Mouse (Mus musculus): ENCODE data around the gene Olfr1286.

The Olfr1286 gene

GRCm38 (mm10) chr2:111422931-111423330, at the start of gene Olfr1286:
Gene Olfr1286 (minus strand): TSS chr2:111423115.
- no peak for DNase-seq (ENCODE audit: low spot score)

GRCm38 (mm10) chr2:111448842-111449241, 25.9 kb upstream of the Olfr1286 start, which contains the start of gene Olfr1287:
Gene Olfr1287 (plus strand): TSS chr2:111449142.
- DNase-seq (ENCODE audit: low spot score), result no peak

GRCm38 (mm10) chr2:111375222-111375621, 47.7 kb downstream of the Olfr1286 start, which contains the start of gene Olfr1284:
Gene Olfr1284 (plus strand): TSS chr2:111375522.
- no peak for DNase-seq (ENCODE audit: low spot score)
